Mouse (Mus musculus) thymus, adult 2 months (tissue): ENCODE results near the gene Nsd2. TPM values are rescaled to one million over a fixed set of nuclear protein-coding genes. Genes with fewer than 3 reads are reported as not detected.

Experiments
- DNase-seq: peaks from one replicate; pipeline ENCODE4 v3.0.0; 2021
- H3K27ac ChIP-seq: fragments of 200-500 bp; 2 replicates; pipeline ENCODE4 v1.5.1; 2012; ENCODE audit warnings: low read length, control low read depth; ENCODE audit not compliant: control insufficient read depth, insufficient read depth
- H3K27me3 ChIP-seq: fragments of 200-500 bp; 2 replicates; pipeline ENCODE4 v1.6.1; 2012; ENCODE audit warnings: mild to moderate bottlenecking, low read length, moderate library complexity, mixed read lengths; ENCODE audit not compliant: control insufficient read depth, insufficient read depth
- H3K36me3 ChIP-seq: fragments of 200-500 bp; 2 replicates; pipeline ENCODE4 v1.6.1; 2012; ENCODE audit warnings: mild to moderate bottlenecking, low read length, moderate library complexity; ENCODE audit not compliant: control insufficient read depth, insufficient read depth
- H3K4me1 ChIP-seq: fragments of 200-500 bp; replicated peaks from 2 replicates; pipeline ENCODE4 v1.6.1; 2012; ENCODE audit warnings: low read length; ENCODE audit not compliant: control insufficient read depth, insufficient read depth
- H3K4me3 ChIP-seq: fragments of 200-500 bp; 2 replicates; pipeline ENCODE4 v1.5.1; 2012; ENCODE audit warnings: mild to moderate bottlenecking, low read length, control low read depth, moderate library complexity; ENCODE audit not compliant: control insufficient read depth, insufficient read depth
- CTCF ChIP-seq: fragments of 200-500 bp; IDR thresholded peaks from 2 replicates; pipeline ENCODE4 v1.5.1; 2012; ENCODE audit warnings: mild to moderate bottlenecking, control low read depth, low read length, moderate library complexity, borderline replicate concordance; ENCODE audit not compliant: control insufficient read depth, poor library complexity, insufficient read depth; ENCODE audit errors: extremely low read depth
- POLR2A ChIP-seq: fragments of 200-500 bp; IDR thresholded peaks from 2 replicates; pipeline ENCODE4 v1.6.1; 2012; ENCODE audit warnings: mild to moderate bottlenecking, low read length, control low read depth, moderate library complexity; ENCODE audit not compliant: control insufficient read depth, poor library complexity, insufficient read depth; ENCODE audit errors: extremely low read depth
- WGBS: fragments of 180-500 bp; shearing (Covaris S2); methylation state at CpG from one replicate; pipeline ENCODE4 v1.1.7; 2018; 5-methylcytosine and 5-hydroxymethylcytosine counted together
- polyA plus RNA-seq: library from polyadenylated mRNA; depleted of rRNA; stranded (reverse); fragments of >200 nt; gene quantifications from 2 replicates; pipeline ENCODE4 v1.2.3, GENCODE M21; 2012

Gene Nsd2
- polyA plus RNA-seq, 1 experiment: 53.3 TPM

DNA sequence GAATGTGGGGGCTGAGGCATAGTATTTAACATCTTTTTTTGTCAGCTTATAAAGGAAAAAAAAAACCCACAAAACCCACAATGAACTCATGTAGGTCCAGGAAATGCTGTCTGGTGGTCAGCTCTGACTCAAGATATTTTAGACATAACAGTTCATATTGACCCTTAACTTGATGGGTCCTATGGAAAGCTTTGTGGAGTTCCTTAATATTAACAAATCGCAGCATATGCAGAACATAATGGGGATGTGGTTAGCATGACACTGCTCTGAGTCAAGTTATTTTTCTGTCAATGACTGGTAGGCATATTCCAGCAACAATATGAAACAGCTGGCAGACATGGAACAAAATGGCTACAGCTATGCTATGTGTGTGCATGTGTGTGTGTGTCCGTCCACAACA, 17.2 kb upstream of the Nsd2 start:
- H3K27me3 ChIP-seq: no peaks in the 10 kb centered on the region
- WGBS: 97% methylated on average over 2 of the region's 2 CpGs
- H3K4me1 ChIP-seq: 0 out of 2 replicates have a peak, but pooled peaks cover 2% of the 10 kb centered on the region
- H3K27ac ChIP-seq: no peak overlapping the region
- no peaks in the 10 kb centered on the region for H3K36me3 ChIP-seq
- no peak for TF ChIP-seq POLR2A
- TF ChIP-seq CTCF: no peak
- no peak overlapping the region for H3K4me3 ChIP-seq
- no peak for DNase-seq

- Histone ChIP-seq H3K4me1 (no peaks in the 10 kb centered on the region), H3K36me3 (no peaks in the 10 kb centered on the region), H3K27ac (no peak overlapping the region), H3K27me3 (no peaks in the 10 kb centered on the region), H3K4me3 (no peak overlapping the region)
- no peak for DNase-seq
- 94% methylated on average over 4 of the region's 4 CpGs for WGBS
- TF ChIP-seq POLR2A (no peak), CTCF (no peak)
Observed at GRCm38 (mm10) chr5:33811519-33811918, 9.0 kb upstream of the Nsd2 start.

DNA sequence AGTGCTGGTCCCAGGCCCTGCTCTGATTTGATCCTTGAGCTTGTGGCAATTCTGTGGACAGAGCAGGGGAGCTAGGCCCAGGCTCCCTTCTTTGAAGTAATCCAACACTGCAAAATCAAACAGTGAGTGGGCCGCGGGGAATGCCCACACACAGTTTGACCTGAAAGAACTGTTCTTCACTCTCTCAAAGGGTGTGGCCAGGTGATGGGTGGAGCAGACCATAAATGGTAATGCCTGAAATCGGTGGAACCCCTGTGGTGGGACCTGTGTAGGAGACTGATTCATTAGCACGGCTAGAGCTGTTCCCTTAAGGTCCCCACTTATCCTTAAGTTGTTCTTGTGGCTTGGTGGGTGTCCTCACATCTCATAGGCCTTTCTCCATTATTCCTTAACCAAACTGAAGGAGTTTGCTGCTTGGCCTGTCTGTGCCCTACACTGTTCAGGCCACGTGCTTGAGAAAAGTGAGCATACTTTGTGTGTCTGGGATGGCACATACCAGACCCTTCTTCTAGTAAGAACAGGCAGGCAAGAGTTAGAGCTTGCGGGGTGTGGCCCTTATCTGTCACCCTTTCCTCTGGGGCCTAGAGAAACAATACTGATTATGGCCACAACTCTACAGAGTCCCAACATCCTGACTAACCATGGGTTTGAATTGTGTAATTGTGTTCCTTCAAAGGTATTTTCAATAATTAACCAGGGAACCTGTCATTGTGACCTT, 4.4 kb upstream of the Nsd2 start:
- WGBS: 90% methylated on average over 6 of the region's 6 CpGs
- DNase-seq: no peak
- H3K4me3 ChIP-seq: no peak overlapping the region
- peaks cover 6% of the 10 kb centered on the region for H3K4me1 ChIP-seq
- no peaks in the 10 kb centered on the region for H3K27me3 ChIP-seq
- no peaks in the 10 kb centered on the region for H3K36me3 ChIP-seq
- H3K27ac ChIP-seq: no peak overlapping the region
- TF ChIP-seq CTCF (no peak), POLR2A (no peak)

- H3K4me1 ChIP-seq: peaks cover 6% of the 10 kb centered on the region
- WGBS: 89% methylated on average over 5 of the region's 5 CpGs
- DNase-seq: no peak
Observed at GRCm38 (mm10) chr5:33818104-33818503, 2.4 kb upstream of the Nsd2 start.

GRCm38 (mm10) chr5:33819141-33819875, 1.2 kb upstream of the Nsd2 start:
- TF ChIP-seq POLR2A (no peak), CTCF (no peak)
- peak overlapping the region; percentile 92 for H3K4me3 ChIP-seq
- no peaks in the 10 kb centered on the region for H3K36me3 ChIP-seq
- peaks cover 7% of the 10 kb centered on the region for H3K4me1 ChIP-seq
- peak overlapping the region; percentile 23; the same call in 1 of the 2 replicates for H3K27ac ChIP-seq
- no peak for DNase-seq
- H3K27me3 ChIP-seq: no peaks in the 10 kb centered on the region
- WGBS: 37% methylated on average over 9 of the region's 9 CpGs

More at GRCm38 (mm10) chr5:33818104-33818503, 2.4 kb upstream of the Nsd2 start:
- Histone ChIP-seq H3K27me3 (no peaks in the 10 kb centered on the region), H3K36me3 (no peaks in the 10 kb centered on the region), H3K27ac (no peak overlapping the region), H3K4me3 (no peak overlapping the region)
- TF ChIP-seq CTCF: no peak
- TF ChIP-seq POLR2A: no peak

DNA sequence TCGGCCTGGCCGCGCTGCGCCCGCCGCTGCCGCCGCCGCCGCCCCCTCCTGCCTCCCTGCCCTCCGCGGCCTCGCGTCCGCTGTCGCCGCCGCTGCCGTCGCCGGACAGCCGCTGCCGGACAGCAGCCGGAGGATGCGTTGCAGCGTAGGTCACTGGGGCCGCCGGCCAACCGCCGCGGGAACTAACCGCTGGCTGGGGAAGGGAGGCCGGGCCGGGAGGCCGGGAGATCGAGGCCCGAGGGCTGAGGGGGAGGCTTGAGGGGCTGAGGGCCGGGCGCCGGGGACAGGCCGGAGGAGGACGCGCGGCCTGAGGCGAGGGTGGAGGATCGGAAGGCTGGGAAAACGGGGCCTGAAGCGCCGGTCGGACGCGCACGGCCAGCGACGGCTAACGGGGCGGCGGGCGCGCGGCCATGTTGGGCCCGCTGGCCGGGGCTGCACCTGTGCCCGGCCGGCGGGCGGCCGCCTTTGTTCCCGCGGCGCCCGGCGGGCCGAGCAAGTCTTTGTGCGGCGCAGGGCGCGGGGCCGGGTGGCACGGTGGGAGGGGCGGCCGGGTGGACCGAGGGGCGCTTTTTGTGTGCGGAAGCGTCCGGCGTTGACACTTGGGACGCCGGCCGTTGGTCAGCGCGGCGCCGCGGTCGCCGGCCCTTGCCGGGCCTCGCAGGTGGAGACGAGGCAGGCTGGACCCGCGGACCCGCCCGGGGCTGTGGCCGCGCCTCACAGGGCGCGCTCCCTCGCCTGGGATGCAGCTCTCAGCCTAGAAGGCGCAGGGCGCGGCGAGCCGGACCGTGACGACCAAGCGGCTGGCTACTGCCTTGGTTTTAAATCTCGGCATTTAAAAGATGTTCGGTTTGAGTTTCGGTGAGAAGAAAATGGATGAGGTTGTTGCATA, 452 bp downstream of the Nsd2 start:
- peak; percentile 40 for DNase-seq
- 3% methylated on average over 106 of the region's 121 CpGs for WGBS
- Histone ChIP-seq H3K27ac (peak overlapping the region; percentile 18; the same call in 1 of the 2 replicates), H3K4me1 (peaks cover 12% of the 10 kb centered on the region), H3K36me3 (no peaks in the 10 kb centered on the region), H3K27me3 (no peaks in the 10 kb centered on the region), H3K4me3 (peak overlapping the region; percentile 100)
- TF ChIP-seq POLR2A (no peak), CTCF (no peak; the same call in 1 of the 2 replicates)
